Mouse (Mus musculus) testis, adult 2 months (tissue): Measurements from ENCODE around the gene Arsb. TPM values are rescaled to one million over a fixed set of nuclear protein-coding genes. Genes with fewer than 3 reads are reported as not detected.

Experiments used
- H3K27ac ChIP-seq: fragments of 200-500 bp; 2 replicates; pipeline ENCODE4 v1.5.1; 2012; ENCODE audit warnings: low read depth, low read length; ENCODE audit not compliant: control insufficient read depth, insufficient read depth
- H3K27me3 ChIP-seq: fragments of 200-500 bp; 2 replicates; pipeline ENCODE4 v1.6.1; 2012; ENCODE audit warnings: mild to moderate bottlenecking, low read length, moderate library complexity; ENCODE audit not compliant: control insufficient read depth, insufficient read depth
- H3K36me3 ChIP-seq: fragments of 200-500 bp; 2 replicates; pipeline ENCODE4 v1.6.1; 2012; ENCODE audit warnings: mild to moderate bottlenecking, low read length; ENCODE audit not compliant: control insufficient read depth, insufficient read depth
- H3K4me1 ChIP-seq: fragments of 200-500 bp; 2 replicates; pipeline ENCODE4 v1.6.1; 2012; ENCODE audit warnings: low read length; ENCODE audit not compliant: control insufficient read depth, insufficient read depth
- H3K4me3 ChIP-seq: fragments of 200-500 bp; 2 replicates; pipeline ENCODE4 v1.5.1; 2012; ENCODE audit warnings: low read depth, mild to moderate bottlenecking, low read length, moderate library complexity, mixed read lengths; ENCODE audit not compliant: control insufficient read depth
- CTCF ChIP-seq: fragments of 200-500 bp; IDR thresholded peaks from 2 replicates; pipeline ENCODE4 v1.5.1; 2012; ENCODE audit warnings: low read depth, mild to moderate bottlenecking, inconsistent platforms, low read length, moderate library complexity; ENCODE audit not compliant: control insufficient read depth, insufficient read depth, insufficient replicate concordance
- POLR2A ChIP-seq: fragments of 200-500 bp; IDR thresholded peaks from 2 replicates; pipeline ENCODE4 v1.6.1; 2012; ENCODE audit warnings: low read depth, mild to moderate bottlenecking, inconsistent platforms, low read length, moderate library complexity; ENCODE audit not compliant: control insufficient read depth
- polyA plus RNA-seq: library from polyadenylated mRNA; depleted of rRNA; stranded (reverse); fragments of >200 nt; gene quantifications from 2 replicates; pipeline ENCODE4 v1.2.3, GENCODE M21; 2012; rRNA removed

Arsb gene
- polyA plus RNA-seq, 1 experiment, result 6.9 TPM

- TF ChIP-seq CTCF, result no peak
- TF ChIP-seq POLR2A, result no peak
- Histone ChIP-seq H3K36me3 (no peaks in the 10 kb centered on the region), H3K4me3 (no peak overlapping the region), H3K4me1 (no peaks in the 10 kb centered on the region), H3K27ac (no peak overlapping the region), H3K27me3 (no peaks in the 10 kb centered on the region)
These were observed 217.8 kb downstream of the Arsb start for GRCm38 (mm10) chr13:93989208-93989607.

GRCm38 (mm10) chr13:93989736-93990611 is 218.5 kb downstream of the Arsb start:
- TF ChIP-seq POLR2A (no peak), CTCF (no peak)
- no peak overlapping the region for H3K27ac ChIP-seq

GRCm38 (mm10) chr13:93990841-93991240 is 219.4 kb downstream of the Arsb start:
- Histone ChIP-seq H3K4me3 (no peak overlapping the region), H3K36me3 (no peaks in the 10 kb centered on the region), H3K27ac (no peak overlapping the region), H3K27me3 (no peaks in the 10 kb centered on the region), H3K4me1 (no peaks in the 10 kb centered on the region)
- TF ChIP-seq POLR2A, result no peak
- no peak for TF ChIP-seq CTCF

More at GRCm38 (mm10) chr13:93989736-93990611, 218.5 kb downstream of the Arsb start:
- H3K36me3 ChIP-seq, result no peaks in the 10 kb centered on the region
- H3K4me3 ChIP-seq, result no peak overlapping the region
- H3K27me3 ChIP-seq, result no peaks in the 10 kb centered on the region
- no peaks in the 10 kb centered on the region for H3K4me1 ChIP-seq

- no peaks in the 10 kb centered on the region for H3K36me3 ChIP-seq
- no peak for TF ChIP-seq CTCF
- TF ChIP-seq POLR2A, result no peak
These were observed 221.0 kb downstream of the Arsb start for GRCm38 (mm10) chr13:93992342-93992882.

More at GRCm38 (mm10) chr13:93992342-93992882, 221.0 kb downstream of the Arsb start:
- Histone ChIP-seq H3K27me3 (no peaks in the 10 kb centered on the region), H3K4me1 (no peaks in the 10 kb centered on the region), H3K4me3 (no peak overlapping the region), H3K27ac (no peak overlapping the region)

Other genes with a start within 250 kb of the Arsb start
- 9.6 and 23.1 TPM in 2 replicates for gene Bhmt, start 133.7 kb upstream of the Arsb start, polyA plus RNA-seq
- gene Bhmt2, start 97.3 kb upstream of the Arsb start, polyA plus RNA-seq, result 1.4 and 1.7 TPM in 2 replicates
- 0.12 and 0.17 TPM in 2 replicates for gene Dmgdh, start 97.2 kb upstream of the Arsb start, polyA plus RNA-seq